Mouse (Mus musculus) liver, postnatal 0 days (tissue): Measurements from ENCODE around the gene Hyal4.

Experiments
- CTCF ChIP-seq: sonication (generic); IDR thresholded peaks from 2 replicates; pipeline ENCODE4 v1.5.1; 2016; ENCODE audit warnings: antibody characterized with exemption, low read depth
- EP300 ChIP-seq: IDR thresholded peaks from 2 replicates; pipeline ENCODE4 v1.6.1; 2016; ENCODE audit warnings: antibody characterized with exemption, low read depth, mild to moderate bottlenecking

DNA sequence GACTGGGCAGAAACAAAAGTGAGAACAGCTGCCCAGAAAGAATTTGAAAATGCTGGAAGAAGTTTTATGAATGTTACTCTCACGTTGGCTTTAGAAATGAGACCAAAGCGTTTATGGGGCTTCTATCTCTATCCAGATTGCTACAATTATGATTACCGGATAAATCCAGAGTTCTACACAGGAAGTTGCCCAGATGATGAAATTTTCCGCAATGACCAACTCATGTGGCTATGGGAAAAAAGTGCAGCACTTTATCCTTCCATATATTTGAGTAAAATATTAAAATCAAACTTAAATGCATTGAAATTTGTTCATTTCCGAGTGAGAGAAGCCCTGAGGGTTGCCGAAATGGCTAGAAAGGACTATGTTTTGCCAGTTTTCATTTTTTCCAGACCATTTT lies 13.6 kb upstream of the Hyal4 start:
- TF ChIP-seq CTCF (no peak), EP300 (no peak)
